Mouse (Mus musculus): Measurements from ENCODE around the gene Ttc39a.
A peak's percentile ranks its signal among the peaks of the same experiment; 100 is the strongest.

The Ttc39a gene

DNA sequence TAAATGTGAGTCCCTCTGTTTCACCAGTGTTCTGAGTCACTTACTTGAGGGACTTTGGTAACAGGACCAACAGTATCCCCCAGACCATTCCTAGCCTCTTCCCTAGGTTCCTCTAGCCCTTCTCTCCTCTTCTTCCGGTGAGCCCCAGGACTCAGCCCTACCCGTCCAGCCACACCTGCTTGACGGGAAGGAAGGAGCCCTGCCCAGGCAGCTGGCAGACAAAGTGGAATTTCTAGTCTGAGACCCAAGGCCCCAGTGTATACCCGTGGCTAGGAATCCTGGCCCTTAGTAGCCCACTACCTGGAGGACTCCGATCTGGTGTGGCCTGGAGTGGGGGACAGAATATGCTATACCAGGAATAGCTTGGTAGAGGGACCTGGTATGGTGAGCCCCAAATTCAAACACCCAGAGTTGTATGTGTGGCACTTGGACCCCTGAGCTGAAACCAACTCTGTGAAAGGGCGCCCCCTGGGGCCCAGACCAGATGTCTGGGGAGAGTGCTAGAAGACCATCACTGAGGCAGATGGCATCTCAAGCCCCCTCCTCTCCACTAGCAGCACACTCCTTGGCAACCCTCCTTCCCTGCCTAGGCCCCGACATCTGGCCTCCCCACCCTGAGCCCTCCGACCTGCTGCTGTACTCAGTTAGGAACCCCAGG lies 13.8 kb downstream of the Ttc39a start:
- DNase-seq (ENCODE audit: low read depth, low spot score): no peak

DNA sequence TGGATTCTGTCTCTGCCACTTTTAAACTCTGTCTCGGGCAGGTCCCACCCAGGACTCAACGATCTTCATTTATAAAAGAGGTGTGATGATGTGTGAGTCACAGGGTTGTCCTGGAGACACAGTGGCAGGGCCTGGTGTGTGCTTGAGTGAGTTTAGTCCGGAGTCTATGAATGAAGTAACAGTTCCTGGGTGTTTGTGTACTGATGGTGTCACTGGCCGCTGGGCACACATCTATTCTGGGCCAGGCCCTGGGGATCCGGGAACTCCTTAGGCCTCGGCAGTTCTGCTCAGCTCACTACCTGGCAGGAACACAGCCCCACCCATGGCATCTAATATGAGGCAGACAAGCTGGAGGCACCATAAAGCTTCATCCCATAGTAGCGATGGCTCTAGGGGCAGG lies 15.2 kb downstream of the Ttc39a start:
- no peak for DNase-seq (ENCODE audit: low read depth, low spot score)

DNA sequence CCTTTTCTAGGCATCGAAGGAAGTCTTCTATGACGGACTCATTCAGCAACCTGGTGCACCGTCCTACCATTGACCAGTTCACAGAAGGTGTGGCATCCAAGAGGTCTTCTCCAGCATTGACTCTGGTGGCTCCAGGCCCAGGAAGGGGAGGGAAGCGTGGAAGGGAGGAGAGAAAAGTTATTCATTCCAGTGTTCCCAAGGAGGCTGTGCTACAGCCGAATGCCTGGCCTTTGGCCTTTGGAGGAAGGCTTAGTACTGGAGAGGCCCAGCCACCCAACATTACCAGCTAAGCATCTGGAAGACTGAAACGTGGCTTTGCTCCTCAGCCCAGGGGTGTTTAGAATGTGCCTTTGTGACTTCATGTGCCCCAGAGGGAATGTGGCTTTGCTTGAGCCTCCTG lies 16.0 kb downstream of the Ttc39a start:
- no peak for DNase-seq (ENCODE audit: low read depth, low spot score)

DNA sequence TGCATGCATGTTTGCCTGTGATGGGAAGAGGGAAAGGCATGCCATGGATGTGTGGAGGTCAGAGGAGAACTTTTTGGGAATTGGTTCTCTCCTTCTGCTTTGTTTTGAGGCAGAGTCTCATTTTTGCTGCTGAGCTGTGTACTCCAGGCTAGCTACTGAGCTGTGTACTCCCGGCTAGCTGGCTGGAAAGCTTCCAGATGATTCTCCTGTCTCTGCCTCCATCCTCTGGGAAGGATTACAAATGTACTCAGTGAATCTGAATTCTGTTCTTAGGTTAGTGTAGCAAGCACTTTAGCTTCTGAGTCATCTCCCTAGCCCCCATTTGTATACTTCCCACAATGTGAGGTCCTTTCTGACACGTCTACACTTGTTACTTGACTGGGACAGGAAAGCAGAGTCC lies 17.0 kb downstream of the Ttc39a start:
- no peak for DNase-seq (ENCODE audit: low read depth, low spot score)

DNA sequence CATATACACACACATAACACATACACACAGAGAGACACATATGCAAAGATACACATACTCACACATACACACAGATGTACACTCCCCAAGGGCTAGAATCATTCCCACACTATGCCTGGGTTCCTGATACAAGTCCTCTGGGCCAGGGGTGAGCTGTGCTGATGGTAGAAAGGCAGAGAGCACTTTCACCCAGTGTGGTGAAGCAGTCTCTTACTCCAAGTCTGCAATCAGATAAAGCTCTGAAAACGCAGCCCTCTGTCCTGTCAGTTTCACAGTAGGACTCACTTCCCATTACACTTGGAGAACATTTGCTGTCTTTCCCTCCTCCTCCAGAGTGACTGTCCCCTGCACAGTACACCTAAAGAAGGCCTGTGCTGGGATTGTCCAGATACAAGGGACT lies 20.6 kb downstream of the Ttc39a start:
- DNase-seq (ENCODE audit: low read depth, low spot score): no peak

DNA sequence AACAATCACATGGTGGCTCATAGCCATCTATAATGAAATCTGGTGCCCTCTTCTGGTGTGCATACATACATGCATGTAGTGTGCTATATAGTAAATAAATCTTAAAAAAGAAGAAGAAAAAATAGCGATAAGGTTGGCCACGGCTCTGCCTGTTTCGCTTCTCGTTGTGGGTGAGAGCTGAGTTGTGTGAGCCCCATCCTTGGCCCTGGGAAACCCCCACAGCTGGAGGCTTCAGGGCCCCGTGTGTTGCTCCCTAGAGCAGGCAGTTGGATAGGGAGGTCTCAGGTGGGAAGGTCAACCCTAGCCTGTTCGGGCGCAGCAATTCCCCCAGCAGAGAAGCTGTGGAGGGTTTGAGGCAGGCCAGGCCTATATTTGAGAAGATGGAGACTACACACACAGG lies 23.8 kb downstream of the Ttc39a start:
- no peak for DNase-seq (ENCODE audit: low read depth, low spot score)

DNA sequence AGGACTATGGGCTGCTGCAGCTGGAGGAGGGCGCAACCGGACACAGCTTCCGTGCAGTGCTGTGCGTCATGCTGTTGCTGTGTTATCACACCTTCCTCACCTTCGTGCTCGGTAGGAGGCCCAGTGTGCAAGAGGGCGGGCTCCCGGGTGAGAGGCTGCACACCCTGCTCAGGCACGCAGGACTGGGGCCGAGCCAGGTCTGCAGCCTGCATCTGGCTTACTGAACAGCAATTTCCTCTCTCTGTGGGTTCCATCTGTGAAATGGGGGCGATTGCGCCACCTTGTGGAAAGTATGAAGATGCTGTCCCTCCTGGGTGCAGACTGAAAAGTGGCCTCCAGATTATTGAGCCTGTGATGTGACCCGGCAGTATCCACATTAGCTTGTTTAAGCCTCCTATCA lies 24.4 kb downstream of the Ttc39a start:
- peak; percentile 94 for DNase-seq (ENCODE audit: low read depth, low spot score)

DNA sequence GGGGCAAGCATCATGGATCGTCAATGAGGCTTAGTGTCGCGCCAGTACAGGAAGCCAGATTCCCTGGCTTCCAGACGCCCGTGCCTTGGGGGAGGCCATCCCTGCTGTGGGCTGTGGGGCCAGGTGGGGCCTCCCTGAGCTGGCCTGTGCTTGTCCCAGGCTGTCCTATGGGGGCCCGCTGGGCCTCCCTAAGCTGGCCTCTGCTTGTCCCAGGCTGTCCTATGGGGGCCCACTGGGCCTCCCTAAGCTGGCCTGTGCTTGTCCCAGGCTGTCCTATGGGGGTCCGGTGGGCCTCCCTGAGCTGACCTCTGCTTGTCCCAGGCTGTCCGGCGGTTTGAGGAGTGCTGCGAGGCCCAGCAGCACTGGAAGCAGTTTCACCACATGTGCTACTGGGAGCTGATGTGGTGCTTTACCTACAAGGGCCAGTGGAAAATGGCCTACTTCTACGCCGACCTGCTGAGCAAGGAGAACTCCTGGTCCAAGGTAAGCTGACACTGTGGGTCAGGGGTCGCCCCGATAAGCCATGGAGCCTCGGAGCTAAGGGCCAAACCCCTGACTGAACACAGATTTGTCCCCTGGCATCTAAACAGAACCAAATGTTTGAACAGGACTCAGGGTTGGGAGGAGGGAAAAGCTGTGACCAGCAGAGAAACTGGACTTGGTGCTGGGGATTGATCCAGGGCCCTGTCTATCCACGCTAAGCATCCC lies 26.4 kb downstream of the Ttc39a start:
- no peak for DNase-seq (ENCODE audit: low read depth, low spot score)

DNA sequence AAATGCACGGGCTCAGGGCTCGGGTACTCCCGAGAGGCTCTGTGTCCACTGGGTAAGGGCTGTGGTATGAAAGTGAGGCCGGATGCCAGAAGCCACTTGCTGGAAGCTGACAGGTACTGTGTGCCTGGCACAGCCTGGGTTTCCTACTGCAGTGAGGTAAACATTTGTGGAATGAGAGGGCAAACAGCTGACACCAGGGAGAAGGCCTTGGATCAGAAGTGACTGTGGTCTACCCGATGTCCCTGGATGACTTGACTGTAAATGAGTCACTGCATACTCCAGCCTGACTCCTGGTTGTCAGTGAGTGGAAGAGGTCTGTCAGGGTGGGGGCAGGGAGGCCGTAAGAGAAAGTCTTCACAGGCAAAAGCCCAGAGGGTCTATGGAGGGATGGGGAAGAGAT lies 27.2 kb downstream of the Ttc39a start:
- DNase-seq (ENCODE audit: low read depth, low spot score): no peak

DNA sequence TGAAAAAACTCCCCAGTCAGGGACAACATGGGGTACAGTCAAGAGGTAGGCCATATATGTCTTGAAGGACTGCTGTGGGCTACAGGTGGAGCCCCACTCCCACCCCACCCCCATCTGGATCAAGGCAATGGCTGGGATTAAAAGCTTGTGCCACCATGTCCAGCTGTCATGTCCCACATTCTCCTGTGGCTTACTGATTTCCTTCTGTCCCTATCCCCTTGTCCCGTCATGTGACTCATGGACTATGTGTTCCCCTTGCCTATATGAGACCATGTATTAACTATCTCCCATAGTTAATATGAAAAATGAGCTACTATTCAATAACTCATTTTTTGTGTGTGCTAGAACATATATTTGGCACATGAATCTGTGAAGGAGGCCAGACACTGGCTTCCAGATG lies 27.8 kb downstream of the Ttc39a start:
- DNase-seq (ENCODE audit: low read depth, low spot score): no peak

DNA sequence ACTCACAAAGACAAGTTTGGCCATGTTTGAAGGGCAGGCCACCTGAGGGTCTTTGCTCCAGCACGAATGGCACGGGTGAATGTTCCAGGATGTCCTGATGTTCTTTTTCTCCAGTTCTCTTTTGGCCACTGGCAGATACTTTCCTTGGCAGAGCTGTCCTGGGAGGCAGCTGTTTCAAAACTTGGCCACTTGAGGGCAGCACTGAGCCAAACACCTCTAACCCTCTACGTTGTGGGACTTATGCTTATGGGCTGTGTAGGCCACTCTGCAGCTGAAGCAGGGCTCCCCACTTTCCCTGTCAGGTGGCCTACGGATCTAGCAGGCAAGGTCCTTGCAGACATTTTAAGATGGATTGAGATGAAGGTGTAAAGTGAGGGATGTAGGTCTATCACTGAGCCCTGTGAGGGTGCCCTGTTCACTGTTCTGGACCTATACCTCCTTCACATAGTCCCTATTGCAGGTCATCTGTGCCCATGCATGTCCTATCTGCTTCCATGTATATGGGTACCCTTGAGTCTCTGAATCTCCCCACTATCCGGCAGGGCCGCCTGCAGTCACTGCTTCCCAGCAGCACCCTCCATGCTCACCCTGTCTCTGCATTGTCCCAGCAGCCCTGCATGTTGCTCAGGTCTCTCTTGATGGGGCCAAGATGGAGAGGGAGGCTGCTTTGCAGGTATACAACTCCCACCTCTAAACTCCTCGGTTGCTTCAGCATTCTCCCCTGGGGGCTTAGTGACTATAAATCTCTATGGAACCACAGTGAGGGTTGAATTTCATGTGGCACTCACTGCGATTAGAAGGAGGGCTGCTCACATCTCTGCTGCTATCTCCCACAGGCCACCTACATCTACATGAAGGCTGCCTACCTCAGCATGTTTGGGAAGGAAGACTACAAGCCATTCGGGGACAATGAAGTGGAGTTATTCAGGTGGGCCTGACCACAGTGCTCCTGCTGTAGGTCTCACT lies 31.8 kb downstream of the Ttc39a start:
- DNase-seq (ENCODE audit: low read depth, low spot score): peak; percentile 78

DNA sequence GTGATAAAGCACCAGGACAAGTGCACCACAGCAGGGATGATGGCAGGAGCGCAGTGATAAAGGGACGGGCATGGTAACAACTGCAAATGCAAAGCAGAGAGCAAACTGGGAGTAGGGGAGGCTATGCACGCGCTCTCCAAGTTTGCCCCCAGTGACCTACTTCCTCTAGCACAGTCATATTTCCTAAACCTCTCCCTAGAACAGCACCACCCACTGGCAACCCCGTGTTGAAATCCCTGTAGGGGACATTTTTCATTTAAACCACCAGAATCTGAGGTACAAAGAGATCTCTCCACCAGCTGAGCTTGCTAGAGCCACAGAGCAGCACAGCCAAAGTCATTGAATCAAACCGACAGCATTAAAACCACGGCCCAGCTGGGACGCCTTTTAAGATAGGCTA lies 32.7 kb downstream of the Ttc39a start:
- no peak for DNase-seq (ENCODE audit: low read depth, low spot score)

DNA sequence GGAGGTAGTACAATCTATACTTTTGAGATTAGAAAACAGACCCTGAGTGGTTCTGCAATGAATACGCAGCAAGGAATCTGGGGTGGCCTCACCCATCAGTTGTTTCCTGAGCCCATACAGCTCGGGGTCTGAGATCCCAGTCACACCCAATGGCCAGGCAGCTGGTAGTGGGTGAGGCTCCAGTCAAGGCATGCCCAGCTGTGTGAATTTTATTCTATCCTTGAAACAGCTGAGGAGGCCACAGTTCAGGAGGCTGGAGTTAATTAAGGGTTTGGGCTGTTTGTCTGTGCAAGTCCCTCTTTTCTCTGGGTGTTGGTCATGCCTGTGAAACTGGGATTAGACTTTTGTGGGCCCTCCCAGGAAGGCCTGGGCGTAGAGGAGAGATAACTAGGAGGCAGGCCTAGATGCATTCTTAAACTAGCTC lies 33.4 kb downstream of the Ttc39a start:
- no peak for DNase-seq (ENCODE audit: low read depth, low spot score)

DNA sequence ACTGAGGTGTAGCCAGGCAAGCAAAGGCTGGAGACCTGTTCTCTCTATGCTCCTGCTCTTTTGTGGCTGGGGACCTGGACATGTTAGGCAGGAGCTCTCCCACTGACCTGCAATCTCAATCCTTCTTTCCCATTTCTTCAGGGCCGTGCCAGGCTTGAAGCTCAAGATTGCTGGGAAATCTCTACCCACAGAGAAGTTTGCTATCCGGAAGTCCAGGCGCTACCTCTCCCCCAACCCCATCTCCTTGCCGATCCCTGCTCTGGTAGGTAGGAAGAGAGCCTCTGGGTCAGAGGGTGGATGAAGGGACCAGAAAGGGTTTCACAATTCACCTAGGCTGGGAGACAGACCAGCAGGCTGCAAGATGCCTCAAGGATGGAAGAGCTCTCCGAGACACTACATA lies 34.0 kb downstream of the Ttc39a start:
- no peak for DNase-seq (ENCODE audit: low read depth, low spot score)

DNA sequence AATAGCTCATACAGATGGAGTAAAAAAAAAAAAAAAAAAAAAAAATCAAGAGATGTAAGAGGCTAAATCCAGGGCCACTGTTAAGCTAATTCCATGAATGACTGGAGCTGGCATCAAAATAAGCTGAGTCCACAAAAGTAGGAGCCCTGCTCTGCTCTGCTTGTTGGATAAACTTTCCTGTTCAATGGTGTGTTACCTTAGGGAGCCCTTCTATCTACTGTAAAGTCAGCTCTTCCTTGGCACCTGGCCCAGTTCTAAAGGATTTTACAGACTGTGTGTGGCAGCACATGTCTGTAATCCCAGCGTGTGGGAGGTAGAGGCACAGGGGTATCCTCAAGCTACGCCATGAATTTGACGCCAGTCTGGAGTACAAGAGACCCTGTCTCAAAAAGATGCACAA lies 34.6 kb downstream of the Ttc39a start:
- no peak for DNase-seq (ENCODE audit: low read depth, low spot score)

DNA sequence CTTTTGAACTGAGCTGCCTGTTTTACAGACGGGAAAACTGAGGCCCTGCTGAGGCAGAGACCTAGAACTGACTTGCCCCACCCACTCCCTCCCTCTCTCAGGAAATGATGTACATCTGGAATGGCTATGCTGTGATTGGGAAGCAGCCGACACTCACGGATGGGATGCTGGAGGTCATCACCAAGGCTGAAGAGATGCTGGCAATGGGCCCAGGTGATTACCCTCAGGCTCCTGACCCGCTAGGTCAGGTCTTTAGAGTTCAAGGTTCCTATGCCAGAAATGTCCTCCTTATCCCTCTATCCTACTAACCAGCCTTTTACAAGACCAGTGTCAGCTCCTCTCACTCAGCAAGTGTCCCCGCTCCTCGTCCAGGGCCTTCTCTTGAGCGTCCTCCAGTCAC lies 35.7 kb downstream of the Ttc39a start:
- no peak for DNase-seq (ENCODE audit: low read depth, low spot score)

DNA sequence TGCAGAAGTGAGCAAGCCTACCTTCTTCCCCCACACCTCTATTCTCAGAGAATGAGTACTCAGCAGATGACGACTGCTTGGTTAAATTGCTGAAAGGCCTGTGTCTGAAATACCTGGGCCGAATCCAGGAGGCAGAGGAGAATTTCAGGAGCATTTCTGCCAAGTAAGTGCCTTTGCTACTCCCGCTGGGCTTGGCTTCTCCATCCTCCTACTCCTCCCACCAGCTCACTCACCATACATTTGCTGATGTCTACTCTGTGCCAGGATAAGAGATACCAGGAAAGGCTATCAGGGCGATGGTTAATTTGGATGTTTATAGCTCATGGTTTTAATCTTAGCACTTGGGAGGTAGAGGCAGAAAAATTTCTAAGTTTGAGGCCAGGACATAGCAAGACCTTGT lies 36.2 kb downstream of the Ttc39a start:
- DNase-seq (ENCODE audit: low read depth, low spot score): no peak

DNA sequence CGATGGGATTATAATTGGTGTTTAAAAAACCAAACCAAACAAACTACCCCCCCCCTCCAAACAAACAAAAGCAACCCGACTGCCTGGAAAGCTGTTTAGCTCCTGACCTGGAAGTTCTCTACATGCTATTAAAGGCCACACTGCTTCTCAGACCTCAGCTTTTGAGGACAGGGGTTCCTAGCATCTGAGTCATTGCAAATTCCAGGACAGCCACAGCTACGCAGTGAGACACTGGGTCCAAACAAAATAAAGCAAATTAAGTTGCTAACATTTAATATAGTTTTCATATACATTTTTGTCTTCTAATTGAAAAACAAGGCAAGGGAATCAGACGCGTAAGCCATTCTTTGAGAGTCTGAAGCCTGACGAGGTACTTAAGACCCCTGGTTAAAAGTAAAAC lies 38.0 kb downstream of the Ttc39a start:
- DNase-seq (ENCODE audit: low read depth, low spot score): no peak

DNA sequence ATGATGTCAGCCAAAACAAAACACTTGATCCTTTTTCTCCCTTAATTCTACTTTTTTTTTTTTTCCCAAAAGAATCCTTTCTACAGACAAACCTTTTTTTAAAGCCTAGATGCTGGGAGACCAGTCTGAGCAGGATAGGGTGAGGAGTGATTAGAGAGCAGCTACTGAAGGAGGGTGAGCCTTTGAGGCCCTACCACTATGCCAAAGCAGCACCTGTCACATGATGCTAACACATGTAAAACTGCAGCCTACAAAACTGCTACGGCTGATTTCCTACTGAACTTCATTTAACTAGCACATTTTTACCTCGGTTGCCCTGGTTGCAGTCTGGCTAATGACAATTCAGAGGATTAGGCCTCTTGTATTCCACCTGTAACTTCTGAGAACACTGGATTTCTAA lies 38.5 kb downstream of the Ttc39a start:
- no peak for DNase-seq (ENCODE audit: low read depth, low spot score)

DNA sequence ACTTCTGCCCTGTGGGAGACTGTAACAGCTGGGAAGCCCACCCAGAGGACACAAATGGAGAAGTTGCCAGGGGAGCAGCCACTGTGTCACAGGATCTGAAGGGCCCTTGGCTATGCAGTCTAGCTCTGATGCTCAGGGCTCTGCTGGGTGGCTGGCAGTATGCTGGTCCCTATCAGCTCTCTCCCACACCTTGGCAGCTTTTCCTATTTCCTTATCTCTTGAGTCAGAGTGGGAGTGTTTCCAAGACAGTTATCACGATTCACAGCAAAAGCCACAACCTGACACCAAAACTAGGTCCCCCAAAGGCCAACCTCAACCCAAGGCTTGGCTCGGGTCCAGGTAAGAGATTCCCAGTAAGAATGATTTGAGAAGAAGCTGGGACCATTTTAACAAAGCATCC lies 39.0 kb downstream of the Ttc39a start:
- no peak for DNase-seq (ENCODE audit: low read depth, low spot score)

DNA sequence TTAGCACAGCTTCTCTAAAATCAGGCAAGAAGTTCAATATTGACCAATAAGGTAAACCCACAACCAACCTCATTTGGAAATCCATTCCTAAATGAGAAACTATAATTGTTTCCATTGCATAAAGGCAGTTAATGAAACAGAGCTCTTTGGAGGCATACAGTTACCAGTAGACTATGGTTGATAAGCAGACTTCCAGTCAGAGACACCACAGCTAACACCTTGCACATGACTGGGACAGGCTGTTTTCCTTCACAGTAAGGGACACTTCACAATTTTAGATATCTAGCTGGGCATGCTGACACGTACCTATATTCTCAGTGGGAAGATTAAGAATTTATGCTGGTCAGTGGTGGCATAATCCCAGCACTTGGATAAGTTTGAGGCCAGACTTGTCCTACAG lies 39.5 kb downstream of the Ttc39a start:
- DNase-seq (ENCODE audit: low read depth, low spot score): no peak

DNA sequence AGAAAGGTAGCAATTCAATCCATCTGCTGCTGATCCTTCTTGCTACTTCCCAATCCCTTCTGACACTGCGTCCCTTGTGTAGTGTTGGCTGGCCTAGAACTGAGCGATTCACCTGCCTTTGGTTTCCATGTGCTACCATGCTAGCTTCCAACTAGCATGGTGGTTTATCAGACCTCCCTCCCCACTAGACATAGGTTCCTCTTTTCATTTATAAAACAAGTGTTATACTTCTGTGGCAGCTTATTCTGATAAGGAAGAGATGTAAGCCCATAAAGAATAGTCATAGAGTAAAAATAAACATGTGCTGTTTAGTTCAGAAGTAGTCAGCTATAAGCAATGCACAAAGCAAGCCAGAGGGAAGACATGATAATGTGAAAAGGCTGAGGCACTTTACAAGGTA lies 42.1 kb downstream of the Ttc39a start:
- no peak for DNase-seq (ENCODE audit: low read depth, low spot score)

DNA sequence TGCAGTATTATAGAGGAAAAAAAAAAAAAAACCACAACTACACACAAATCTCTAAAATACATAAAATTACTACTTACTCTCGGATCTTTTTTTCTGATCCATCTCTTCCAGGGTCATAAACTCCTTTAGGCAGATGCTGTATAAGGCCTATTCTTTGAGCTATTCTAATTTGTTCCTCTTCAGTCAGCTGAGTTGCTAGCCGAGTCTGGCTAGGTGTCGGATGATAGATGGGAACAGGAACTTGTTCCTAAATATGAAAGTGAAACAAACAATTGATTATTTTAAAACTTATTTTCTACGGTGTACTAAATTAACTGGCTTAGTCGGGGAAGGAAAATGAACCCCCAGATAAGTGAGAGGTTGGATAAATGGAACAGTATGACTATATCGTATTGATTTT lies 50.4 kb downstream of the Ttc39a start:
- no peak for DNase-seq (ENCODE audit: low read depth, low spot score)

Data from ZHBTc4 (cell line).